Mouse (Mus musculus) erythroblast, embryonic 14.5 days (primary cell): Measurements from ENCODE around the gene Ap1b1. TPM values are rescaled to one million over a fixed set of nuclear protein-coding genes. Genes with fewer than 3 reads are reported as not detected.

ENCODE experiments used
- H3K27me3 ChIP-seq: 2 replicates; pipeline ENCODE4 v1.6.1; 2012; ENCODE audit warnings: inconsistent platforms; ENCODE audit not compliant: control insufficient read depth
- H3K36me3 ChIP-seq: 2 replicates; pipeline ENCODE4 v1.6.1; 2012; ENCODE audit warnings: mild to moderate bottlenecking, inconsistent platforms; ENCODE audit not compliant: control insufficient read depth
- H3K4me1 ChIP-seq: 2 replicates; pipeline ENCODE4 v1.6.1; 2012; ENCODE audit warnings: inconsistent platforms; ENCODE audit not compliant: control insufficient read depth
- H3K4me3 ChIP-seq: replicated peaks from 2 replicates; pipeline ENCODE3; 2012; ENCODE audit warnings: moderate library complexity, mild to moderate bottlenecking, inconsistent platforms
- H3K9me3 ChIP-seq: 2 replicates; pipeline ENCODE4 v1.6.1; 2012; ENCODE audit warnings: low read length, inconsistent platforms, mixed read lengths; ENCODE audit not compliant: control insufficient read depth
- GATA1 ChIP-seq: IDR thresholded peaks from 2 replicates; pipeline ENCODE4 v1.6.1; 2012; ENCODE audit warnings: low read length, inconsistent platforms, mixed read lengths
- TAL1 ChIP-seq: IDR thresholded peaks from 3 replicates; pipeline ENCODE4 v1.6.1; 2012; ENCODE audit warnings: low read length, inconsistent platforms, mixed read lengths
- polyA plus RNA-seq: library from polyadenylated mRNA; stranded (reverse); fragments of >175 nt; gene quantifications from 2 replicates; pipeline ENCODE4 v1.2.3, GENCODE M21; 2012

The Ap1b1 gene
- polyA plus RNA-seq, 1 experiment, result 17.5 TPM

GRCm38 (mm10) chr11:5054874-5055273, 68.2 kb downstream of the Ap1b1 start:
- TF ChIP-seq GATA1 (no peak), TAL1 (no peak)
- Histone ChIP-seq H3K9me3 (peaks cover 20% of the 10 kb centered on the region; the same call in 1 of the 2 replicates), H3K4me1 (peaks cover 11% of the 10 kb centered on the region), H3K27me3 (peaks cover 58% of the 10 kb centered on the region), H3K4me3 (no peak overlapping the region), H3K36me3 (no peaks in the 10 kb centered on the region)

GRCm38 (mm10) chr11:5055945-5056938, 69.6 kb downstream of the Ap1b1 start:
- Histone ChIP-seq H3K4me3 (no peak overlapping the region), H3K9me3 (peaks cover 25% of the 10 kb centered on the region), H3K4me1 (peaks cover 17% of the 10 kb centered on the region), H3K36me3 (peaks cover 5% of the 10 kb centered on the region), H3K27me3 (peaks cover 67% of the 10 kb centered on the region)
- TF ChIP-seq TAL1, result no peak
- no peak for TF ChIP-seq GATA1

- Histone ChIP-seq H3K9me3 (peaks cover 25% of the 10 kb centered on the region), H3K36me3 (peaks cover 5% of the 10 kb centered on the region), H3K4me3 (no peak overlapping the region), H3K27me3 (peaks cover 75% of the 10 kb centered on the region), H3K4me1 (peaks cover 26% of the 10 kb centered on the region)
- no peak for TF ChIP-seq TAL1
- no peak for TF ChIP-seq GATA1
These were observed 70.4 kb downstream of the Ap1b1 start for GRCm38 (mm10) chr11:5057064-5057463.

GRCm38 (mm10) chr11:5057541-5057855, 70.9 kb downstream of the Ap1b1 start:
- H3K4me1 ChIP-seq, result peaks cover 30% of the 10 kb centered on the region
- peaks cover 5% of the 10 kb centered on the region for H3K36me3 ChIP-seq
- H3K9me3 ChIP-seq, result peaks cover 25% of the 10 kb centered on the region
- peaks cover 79% of the 10 kb centered on the region for H3K27me3 ChIP-seq
- no peak for TF ChIP-seq GATA1
- TF ChIP-seq TAL1, result no peak
- no peak overlapping the region for H3K4me3 ChIP-seq

GRCm38 (mm10) chr11:5057856-5058641, 71.4 kb downstream of the Ap1b1 start, which contains the start of gene Rasl10a:
Gene Rasl10a (plus strand): TSS chr11:5058128.
- TF ChIP-seq TAL1 (no peak), GATA1 (no peak)
- H3K4me1 ChIP-seq, result peaks cover 34% of the 10 kb centered on the region
- peaks cover 5% of the 10 kb centered on the region for H3K36me3 ChIP-seq

GRCm38 (mm10) chr11:5058783-5059182, 72.2 kb downstream of the Ap1b1 start:
- Histone ChIP-seq H3K9me3 (peaks cover 25% of the 10 kb centered on the region), H3K4me1 (peaks cover 37% of the 10 kb centered on the region), H3K4me3 (no peak overlapping the region), H3K36me3 (peaks cover 7% of the 10 kb centered on the region), H3K27me3 (peaks cover 92% of the 10 kb centered on the region)
- TF ChIP-seq TAL1 (no peak), GATA1 (no peak)

More at GRCm38 (mm10) chr11:5057856-5058641, 71.4 kb downstream of the Ap1b1 start, which contains the start of gene Rasl10a:
- H3K27me3 ChIP-seq, result peaks cover 85% of the 10 kb centered on the region
- peaks cover 25% of the 10 kb centered on the region for H3K9me3 ChIP-seq
- H3K4me3 ChIP-seq, result peak within 1 kb of the TSS; percentile 20

GRCm38 (mm10) chr11:5059230-5059629, 72.6 kb downstream of the Ap1b1 start:
- no peak for TF ChIP-seq TAL1
- TF ChIP-seq GATA1, result no peak
- H3K36me3 ChIP-seq, result peaks cover 7% of the 10 kb centered on the region
- H3K9me3 ChIP-seq, result peaks cover 25% of the 10 kb centered on the region
- H3K4me3 ChIP-seq, result no peak overlapping the region
- peaks cover 42% of the 10 kb centered on the region for H3K4me1 ChIP-seq
- peaks cover 97% of the 10 kb centered on the region for H3K27me3 ChIP-seq

GRCm38 (mm10) chr11:5059704-5060156, 73.1 kb downstream of the Ap1b1 start:
- peaks cover 25% of the 10 kb centered on the region for H3K9me3 ChIP-seq

More at GRCm38 (mm10) chr11:5059704-5060156, 73.1 kb downstream of the Ap1b1 start:
- Histone ChIP-seq H3K4me3 (no peak overlapping the region), H3K27me3 (peaks cover 100% of the 10 kb centered on the region), H3K4me1 (peaks cover 47% of the 10 kb centered on the region), H3K36me3 (peaks cover 7% of the 10 kb centered on the region)
- TF ChIP-seq TAL1 (no peak), GATA1 (no peak)
